Mouse (Mus musculus) left cerebral cortex, adult 8-10 months (tissue): ENCODE results near the gene Rtcb. TPM values are rescaled to one million over a fixed set of nuclear protein-coding genes. Genes with fewer than 3 reads are reported as not detected.

Experiments
- DNase-seq, 2 experiments: peaks; one replicate each; pipeline ENCODE4 v3.0.0; 2022; ENCODE audit warnings: low spot score in 2 of 2
- total RNA-seq, 4 experiments: library from RNA; stranded (reverse); gene quantifications; 2 replicates each; pipeline ENCODE4 v1.2.4; 2022

Gene Rtcb
- total RNA-seq, result 100 to 1,000 TPM; 117 to 135 (median 128) TPM

- DNase-seq, result peak; percentile 93 to 99
Measured at GRCm38 (mm10) chr10:85957464-85957950, at the start of gene Rtcb. Gene Rtcb (minus strand): TSS chr10:85957823.

- no peak for DNase-seq
Measured at GRCm38 (mm10) chr10:86006455-86006854, 48.8 kb upstream of the Rtcb start.

- no peak for DNase-seq
Measured at GRCm38 (mm10) chr10:86000447-86000846, 42.8 kb upstream of the Rtcb start.

- DNase-seq, result no peak
Measured at GRCm38 (mm10) chr10:85994543-85995104, 37.0 kb upstream of the Rtcb start.

GRCm38 (mm10) chr10:85993836-85994235 is 36.2 kb upstream of the Rtcb start:
- no peak for DNase-seq

DNA sequence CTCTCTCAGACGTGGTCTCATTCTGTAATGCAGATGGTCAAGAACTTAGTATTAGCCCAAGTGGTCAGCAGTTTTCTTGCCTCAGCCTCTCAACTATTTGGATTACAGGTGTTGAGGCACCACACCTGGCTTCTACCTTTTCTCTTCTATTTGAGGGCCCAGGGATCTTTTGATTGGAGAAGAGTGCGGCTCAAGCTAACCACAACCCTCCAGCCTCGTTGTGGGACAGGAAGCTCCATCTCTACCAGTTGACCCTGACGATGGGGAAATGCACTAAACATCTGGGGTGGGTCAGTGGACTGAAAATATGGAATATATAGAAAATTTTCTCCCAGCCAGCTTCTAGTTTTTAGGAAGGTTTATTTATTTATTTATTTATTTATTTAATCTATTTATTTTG is 34.8 kb upstream of the Rtcb start:
- no peak for DNase-seq

DNA sequence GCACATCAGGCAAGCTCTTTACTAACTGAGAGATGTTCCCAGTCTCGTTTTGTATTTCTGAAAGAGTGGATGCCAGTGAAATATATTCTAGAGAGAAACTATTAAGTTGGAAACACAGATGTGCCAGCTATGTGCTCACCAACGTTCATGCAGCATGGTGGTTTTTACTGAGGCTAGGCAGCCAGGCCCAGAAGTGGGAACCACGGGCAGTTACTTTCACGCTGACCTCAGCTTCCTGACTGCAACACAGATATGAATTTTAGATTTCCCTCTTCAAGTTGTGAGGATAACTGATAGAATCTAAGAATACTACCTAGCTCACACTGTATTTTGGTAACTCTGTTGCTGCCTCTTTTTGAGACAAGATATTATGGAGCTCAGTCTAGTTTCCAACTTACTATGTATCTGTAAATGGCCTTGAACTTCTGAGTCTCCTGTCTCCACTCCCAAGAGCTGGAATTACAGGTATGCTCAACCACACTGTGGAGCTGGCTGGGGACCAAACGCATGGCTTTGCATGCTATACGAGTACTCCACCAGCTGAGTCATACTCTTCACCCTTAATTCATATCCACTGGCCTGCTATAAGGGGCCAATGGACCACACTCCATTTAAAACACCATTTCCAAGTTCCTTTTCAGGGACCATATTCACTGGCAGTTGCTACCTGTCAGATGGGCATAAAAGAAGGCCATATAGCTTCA is 31.9 kb upstream of the Rtcb start:
- no peak for DNase-seq

GRCm38 (mm10) chr10:85972915-85973314 is 15.3 kb upstream of the Rtcb start:
- peak in 1 of 2 experiments; percentile 43 for DNase-seq

- DNase-seq, result no peak
Measured at GRCm38 (mm10) chr10:85971826-85972225, 14.2 kb upstream of the Rtcb start.

- DNase-seq, result no peak
Measured at GRCm38 (mm10) chr10:85969894-85970620, 12.4 kb upstream of the Rtcb start.

DNA sequence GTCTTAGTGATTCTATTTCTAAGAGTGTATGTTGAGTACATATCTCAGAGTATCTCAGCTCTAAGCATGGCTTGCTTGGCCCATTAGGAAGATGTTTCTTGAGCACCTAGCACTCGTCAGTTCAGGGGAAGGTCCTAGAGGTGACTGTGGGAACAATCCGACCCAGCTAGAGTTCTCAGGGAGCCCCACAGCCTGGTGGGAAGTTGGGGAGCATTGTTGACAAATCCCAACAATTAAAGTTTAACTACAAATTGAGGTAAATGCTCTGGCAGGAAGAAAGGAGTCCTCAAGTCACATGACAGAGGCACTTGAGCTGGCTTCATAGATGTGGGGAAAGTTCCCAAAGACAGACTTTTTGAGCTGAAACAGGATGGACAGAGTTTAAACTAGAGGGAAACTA is 11.1 kb upstream of the Rtcb start:
- no peak for DNase-seq

- DNase-seq, result peak; percentile 55 to 88
Measured at GRCm38 (mm10) chr10:85968157-85968634, 10.6 kb upstream of the Rtcb start.

GRCm38 (mm10) chr10:85967411-85968156 is 10.0 kb upstream of the Rtcb start:
- no peak for DNase-seq

DNA sequence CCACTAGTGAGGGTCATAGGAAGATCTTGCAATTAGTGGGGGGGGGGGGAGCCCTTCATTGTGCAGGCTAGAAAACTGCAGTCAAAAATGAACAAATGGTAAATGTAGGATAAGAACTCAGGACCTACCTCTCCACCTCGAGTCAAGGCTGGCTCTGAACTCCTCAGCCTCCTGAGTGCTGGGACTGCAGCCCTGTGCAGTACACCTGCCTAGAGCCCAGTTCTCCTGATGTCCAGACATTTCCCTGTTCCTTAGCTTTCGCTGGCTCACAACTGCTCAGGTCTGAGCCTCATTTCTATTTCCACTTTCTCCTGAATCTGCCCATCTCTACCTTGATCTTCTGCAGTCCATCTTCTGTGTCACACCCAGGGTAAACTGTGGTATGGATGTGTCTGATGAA is 8.9 kb upstream of the Rtcb start:
- DNase-seq, result no peak

GRCm38 (mm10) chr10:85964316-85964715 is 6.7 kb upstream of the Rtcb start:
- no peak for DNase-seq

DNA sequence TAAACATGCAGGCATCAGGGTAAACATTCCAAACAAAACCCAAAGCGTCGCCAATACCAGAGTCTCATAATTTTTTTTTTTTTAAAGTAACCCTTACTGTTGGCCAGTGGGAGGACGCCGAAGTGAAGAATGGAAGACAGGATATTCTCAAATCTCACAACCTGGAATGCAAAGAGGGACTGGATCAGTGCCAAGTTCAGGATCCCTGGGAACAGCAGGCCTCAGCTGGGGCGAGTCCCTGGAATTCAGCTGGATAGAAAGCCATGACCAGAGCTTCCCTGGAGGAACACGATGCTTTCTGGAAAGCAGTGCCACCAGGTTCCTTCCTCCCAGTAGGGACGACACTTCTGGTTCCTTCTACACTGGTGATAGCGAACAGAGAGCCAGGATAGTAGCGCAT is 5.3 kb upstream of the Rtcb start:
- no peak for DNase-seq

GRCm38 (mm10) chr10:85956871-85957419 is 678 bp downstream of the Rtcb start:
- DNase-seq, result no peak

GRCm38 (mm10) chr10:85954429-85954828 is 3.2 kb downstream of the Rtcb start:
- no peak for DNase-seq

DNA sequence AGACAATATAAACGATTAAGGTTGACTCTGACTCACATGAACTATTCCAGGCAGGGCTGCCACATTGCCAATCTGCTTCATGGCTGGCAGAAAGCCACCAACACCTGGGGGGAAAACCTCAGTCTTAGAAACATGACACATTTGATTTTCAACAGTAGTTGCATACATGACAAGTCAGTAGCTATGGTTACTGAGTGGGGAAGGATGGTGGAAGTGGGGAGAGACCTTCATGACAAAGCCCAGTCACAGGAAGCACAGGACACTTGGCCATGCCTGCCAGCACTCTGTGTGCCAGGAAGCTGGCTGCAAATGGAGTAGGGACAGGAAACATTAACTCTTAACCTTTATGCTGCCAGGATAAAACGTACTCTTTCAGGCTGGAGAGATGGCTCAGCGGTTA is 4.2 kb downstream of the Rtcb start:
- DNase-seq, result no peak

DNA sequence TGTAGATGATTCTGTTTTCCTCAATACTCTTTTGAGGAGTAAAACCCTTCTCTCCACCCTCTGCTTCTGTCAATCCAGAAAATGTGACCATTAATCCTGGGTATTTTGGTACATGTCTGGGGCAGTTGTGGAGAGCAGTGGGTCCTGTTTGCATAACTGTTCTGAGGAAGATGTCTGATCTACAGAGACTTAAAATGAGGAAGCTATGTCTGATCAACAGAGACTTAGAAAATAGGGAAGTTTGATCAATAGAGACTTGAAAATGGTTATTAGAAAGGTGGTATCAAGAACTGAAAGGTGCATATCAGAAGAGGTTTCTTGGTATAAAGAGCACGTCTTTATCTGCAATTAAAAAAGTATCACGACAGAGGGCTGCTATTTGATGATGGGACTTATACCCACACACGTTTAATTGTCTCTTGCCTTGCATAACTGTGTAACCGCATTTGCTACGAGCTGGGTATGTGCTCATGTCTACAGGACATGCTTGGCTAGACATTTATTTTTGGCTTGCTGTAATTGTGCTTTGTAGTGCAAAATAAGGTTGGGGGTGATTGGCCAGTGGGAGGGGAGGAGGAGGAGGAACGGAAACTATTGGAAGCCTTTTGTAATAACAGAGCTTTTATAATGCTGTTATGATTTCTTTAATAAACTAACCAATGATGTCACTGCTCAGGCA is 5.7 kb downstream of the Rtcb start:
- DNase-seq, result no peak
